Mouse (Mus musculus) forebrain, embryonic 15.5 days (tissue): ENCODE data around the gene Actl6b. TPM values are rescaled to one million over a fixed set of nuclear protein-coding genes. Genes with fewer than 3 reads are reported as not detected.

Experiments
- ATAC-seq: fragments of 200-750 bp; cut with Nextera tagmentation; replicated peaks from 2 replicates; pipeline ENCODE4 v1.8.0; 2017; ENCODE audit warnings: mild to moderate bottlenecking, moderate TSS enrichment, moderate library complexity
- H3K27ac ChIP-seq: fragments of 300-500 bp; sonication (generic); replicated peaks from 2 replicates; pipeline ENCODE4 v1.5.1; 2015; ENCODE audit warnings: mild to moderate bottlenecking, inconsistent platforms
- H3K27me3 ChIP-seq: fragments of 300-500 bp; sonication (generic); 2 replicates; pipeline ENCODE4 v1.6.1; 2015; ENCODE audit warnings: inconsistent platforms
- H3K36me3 ChIP-seq: fragments of 300-500 bp; sonication (generic); 2 replicates; pipeline ENCODE4 v1.6.1; 2015; ENCODE audit warnings: mild to moderate bottlenecking, inconsistent platforms
- H3K4me1 ChIP-seq: fragments of 300-500 bp; sonication (generic); 2 replicates; pipeline ENCODE4 v1.6.1; 2015; ENCODE audit warnings: inconsistent platforms
- H3K4me2 ChIP-seq: fragments of 300-500 bp; sonication (generic); replicated peaks from 2 replicates; pipeline ENCODE4 v1.6.1; 2015; ENCODE audit warnings: mild to moderate bottlenecking, inconsistent platforms
- H3K4me3 ChIP-seq: fragments of 300-500 bp; sonication (generic); 2 replicates; pipeline ENCODE4 v1.5.1; 2015; ENCODE audit warnings: mild to moderate bottlenecking, inconsistent platforms
- H3K9ac ChIP-seq: fragments of 300-500 bp; sonication (generic); replicated peaks from 2 replicates; pipeline ENCODE4 v1.6.1; 2015; ENCODE audit warnings: mild to moderate bottlenecking, inconsistent platforms
- H3K9me3 ChIP-seq: fragments of 300-500 bp; sonication (generic); 2 replicates; pipeline ENCODE4 v1.6.1; 2016; ENCODE audit warnings: inconsistent platforms
- WGBS: fragments of 180-500 bp; shearing (Covaris S2); methylation state at CpG from one replicate; pipeline ENCODE4 v1.1.7; 2015; ENCODE audit warnings: mixed read lengths; 5-methylcytosine and 5-hydroxymethylcytosine counted together
- polyA plus RNA-seq: library from polyadenylated mRNA; unstranded; fragments of >200 nt; fragmentation: Nextera tagmentation; extraction: Ambion mirVana; gene quantifications from 2 replicates; pipeline ENCODE4 v1.2.1, GENCODE M21; 2015

Actl6b gene
- polyA plus RNA-seq, 1 experiment from 2014 or later, result 259 TPM

DNA sequence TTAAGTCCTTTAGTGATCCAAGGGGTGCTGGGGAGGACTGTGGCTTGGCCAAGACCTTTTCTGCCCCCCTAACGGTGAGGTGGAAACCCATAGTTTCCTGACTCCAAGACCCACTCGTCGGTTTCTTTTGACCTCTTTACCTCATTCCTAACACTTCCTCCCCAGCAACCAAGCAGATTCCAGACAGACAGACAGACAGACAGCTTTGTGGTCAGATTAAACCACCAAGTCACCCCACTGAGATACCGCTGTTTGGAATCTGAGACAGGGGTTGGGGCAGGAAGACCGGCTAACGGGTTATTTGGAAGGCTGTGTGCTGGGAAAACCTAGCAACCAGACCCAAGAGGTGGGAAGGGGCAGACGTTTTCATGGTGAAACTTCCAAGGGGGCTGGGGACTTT, 16.9 kb downstream of the Actl6b start:
- H3K4me3 ChIP-seq, result no peak overlapping the region
- no peaks in the 10 kb centered on the region for H3K27me3 ChIP-seq
- no peak overlapping the region for H3K9ac ChIP-seq
- H3K4me1 ChIP-seq, result peaks cover 6% of the 10 kb centered on the region
- H3K4me2 ChIP-seq, result no peak overlapping the region
- ATAC-seq, result no peak
- no peak overlapping the region for H3K27ac ChIP-seq
- no peaks in the 10 kb centered on the region for H3K9me3 ChIP-seq
- WGBS, result 66% methylated on average over 7 of the region's 7 CpGs
- H3K36me3 ChIP-seq, result peaks cover 7% of the 10 kb centered on the region; the same call in 1 of the 2 replicates

DNA sequence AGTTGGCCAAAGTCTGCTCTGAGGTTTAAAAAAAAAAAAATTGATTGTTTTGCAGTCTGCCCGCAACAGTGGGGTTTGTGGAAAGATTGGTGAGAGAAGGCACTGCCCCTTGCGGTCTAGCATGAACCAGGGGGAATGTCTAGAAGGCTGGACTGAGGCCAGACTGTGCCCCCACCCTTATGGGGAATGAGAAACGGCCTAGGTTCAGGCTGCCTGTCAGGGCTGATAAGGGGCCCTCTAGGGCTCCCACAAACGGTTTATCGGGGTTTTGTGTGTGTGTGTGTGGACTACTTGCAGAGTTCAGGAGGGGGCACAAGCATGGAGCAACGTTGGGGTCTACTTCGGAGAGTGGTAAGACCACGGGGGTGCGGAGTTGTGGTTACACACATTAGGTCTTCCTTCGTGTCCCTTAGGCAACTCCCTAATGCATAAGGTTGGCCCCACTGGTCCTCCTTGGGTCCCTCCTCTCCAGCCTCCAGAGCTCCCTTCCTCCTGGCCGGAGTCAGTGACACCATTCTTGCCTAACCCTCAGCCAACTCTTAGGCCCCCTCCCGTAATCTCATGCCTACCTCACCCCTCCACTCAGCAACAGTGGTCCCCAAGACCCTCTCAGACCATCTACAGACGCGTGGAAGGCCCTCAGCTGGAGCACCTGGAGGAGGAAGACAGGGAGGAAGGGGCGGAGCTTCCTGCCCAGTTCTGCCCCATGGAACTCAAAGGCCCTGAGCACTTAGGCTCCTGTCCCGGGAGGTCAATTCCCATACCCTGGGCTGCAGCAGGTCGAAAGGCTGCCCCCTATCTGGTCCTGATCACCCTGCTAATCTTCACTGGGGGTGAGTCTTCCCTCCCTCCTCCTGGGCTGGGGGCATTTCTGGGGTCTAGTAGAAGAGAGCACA, 17.6 kb downstream of the Actl6b start:
- Histone ChIP-seq H3K9me3 (no peaks in the 10 kb centered on the region), H3K4me3 (no peak overlapping the region), H3K27me3 (no peaks in the 10 kb centered on the region), H3K4me1 (peaks cover 6% of the 10 kb centered on the region), H3K4me2 (no peak overlapping the region), H3K36me3 (peaks cover 7% of the 10 kb centered on the region; the same call in 1 of the 2 replicates), H3K9ac (no peak overlapping the region), H3K27ac (no peak overlapping the region)
- WGBS, result 85% methylated on average over 17 of the region's 17 CpGs
- ATAC-seq, result no peak

DNA sequence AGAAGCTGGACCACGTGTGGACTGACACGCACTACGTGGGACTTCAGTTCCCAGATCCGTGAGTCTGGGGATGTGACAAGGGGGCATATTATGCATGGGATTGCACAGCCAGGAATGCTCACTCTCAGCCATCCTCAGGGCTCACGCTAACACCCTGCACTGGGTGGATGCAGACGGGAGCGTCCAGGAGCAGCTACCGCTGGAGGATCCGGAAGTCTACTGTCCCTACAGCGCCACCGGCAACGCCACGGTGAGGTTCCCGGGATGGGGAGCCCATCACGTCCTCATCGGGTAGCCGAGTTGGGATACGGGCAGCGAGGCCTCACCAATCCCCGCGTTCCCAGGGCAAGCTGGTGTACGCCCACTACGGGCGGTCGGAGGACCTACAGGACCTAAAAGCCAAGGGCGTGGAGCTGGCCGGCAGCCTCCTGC, 21.2 kb downstream of the Actl6b start:
- no peaks in the 10 kb centered on the region for H3K27me3 ChIP-seq
- H3K27ac ChIP-seq, result no peak overlapping the region
- no peak for ATAC-seq
- WGBS, result 10% methylated on average over 27 of the region's 27 CpGs
- peak overlapping the region; percentile 46 for H3K4me2 ChIP-seq
- H3K9me3 ChIP-seq, result no peaks in the 10 kb centered on the region
- no peaks in the 10 kb centered on the region for H3K36me3 ChIP-seq
- peak overlapping the region; percentile 27 for H3K4me3 ChIP-seq
- peaks cover 6% of the 10 kb centered on the region for H3K4me1 ChIP-seq
- peak overlapping the region; percentile 30; the same call in 1 of the 2 replicates for H3K9ac ChIP-seq

DNA sequence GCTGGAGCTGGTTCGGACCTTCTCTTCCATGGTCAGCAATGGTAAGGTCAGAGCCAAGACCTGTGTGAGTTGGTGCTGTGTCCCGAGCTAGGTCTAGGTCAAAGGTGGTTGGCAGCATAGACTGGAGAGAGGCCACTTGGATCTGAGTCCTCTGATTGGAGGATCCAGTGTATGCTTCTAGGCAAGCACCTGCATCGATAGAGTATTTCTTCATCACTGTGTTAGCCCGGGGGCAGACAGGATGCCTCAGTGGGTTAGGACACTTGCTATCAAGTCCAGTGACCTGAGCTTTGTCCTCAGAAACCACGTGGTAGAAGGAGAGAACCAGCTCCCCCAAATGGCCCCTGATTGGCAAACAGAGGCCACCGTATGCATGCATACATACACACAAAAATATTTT, 26.9 kb downstream of the Actl6b start:
- no peak overlapping the region for H3K27ac ChIP-seq
- no peak overlapping the region for H3K4me3 ChIP-seq
- no peak for ATAC-seq

DNA sequence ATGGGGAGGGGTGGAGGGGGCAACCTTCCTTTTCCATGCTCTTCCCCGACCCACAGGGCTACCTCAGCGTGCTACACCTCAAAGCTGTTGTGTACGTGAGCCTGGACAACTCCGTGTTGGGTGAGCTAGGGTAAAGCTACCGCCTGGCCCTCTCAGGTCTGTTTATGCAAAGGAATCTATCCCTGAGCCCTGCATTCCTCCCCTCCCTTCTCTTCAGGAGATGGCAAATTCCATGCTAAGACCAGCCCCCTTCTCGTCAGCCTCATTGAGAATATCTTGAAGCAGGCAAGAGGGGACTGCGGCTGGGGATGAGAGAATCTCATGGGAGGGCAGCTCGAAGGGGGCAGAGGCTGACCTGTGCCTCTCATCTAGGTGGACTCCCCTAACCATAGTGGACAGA, 29.4 kb downstream of the Actl6b start:
- Histone ChIP-seq H3K4me1 (peaks cover 13% of the 10 kb centered on the region), H3K9me3 (no peaks in the 10 kb centered on the region), H3K36me3 (no peaks in the 10 kb centered on the region), H3K27ac (peak overlapping the region; percentile 83), H3K27me3 (no peaks in the 10 kb centered on the region), H3K4me2 (peak overlapping the region; percentile 57), H3K4me3 (peak overlapping the region; percentile 45; the same call in 1 of the 2 replicates), H3K9ac (no peak overlapping the region)
- ATAC-seq, result no peak
- 48% methylated on average over 8 of the region's 8 CpGs for WGBS

More for the DNA sequence above, 26.9 kb downstream of the Actl6b start:
- Histone ChIP-seq H3K9ac (no peak overlapping the region), H3K4me1 (peaks cover 13% of the 10 kb centered on the region), H3K27me3 (no peaks in the 10 kb centered on the region), H3K9me3 (no peaks in the 10 kb centered on the region), H3K4me2 (no peak overlapping the region), H3K36me3 (no peaks in the 10 kb centered on the region)
- WGBS, result 83% methylated on average over 6 of the region's 6 CpGs

DNA sequence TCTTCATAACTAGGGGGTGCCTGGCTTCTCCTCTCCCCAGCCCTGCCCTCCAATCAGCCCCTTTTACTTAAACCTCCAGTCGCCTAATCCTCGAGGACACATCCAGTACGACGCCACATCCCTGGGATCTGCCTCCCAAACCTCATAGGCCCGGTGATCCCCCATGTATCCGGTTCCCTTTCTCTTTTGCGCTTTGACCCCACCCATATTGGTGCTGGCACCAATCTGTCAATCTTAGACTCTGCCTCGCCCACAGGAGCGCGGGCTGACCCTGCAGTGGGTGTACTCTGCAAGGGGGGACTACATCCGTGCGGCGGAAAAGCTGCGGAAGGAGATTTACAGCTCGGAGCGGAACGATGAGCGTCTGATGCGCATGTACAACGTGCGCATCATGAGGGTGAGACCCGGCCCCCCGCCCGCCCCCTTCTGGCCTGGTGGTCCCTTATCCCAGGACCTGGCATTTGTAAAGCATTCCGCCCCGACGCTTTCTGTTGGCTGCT, 30.4 kb downstream of the Actl6b start:
- H3K4me3 ChIP-seq, result peak overlapping the region; percentile 45
- H3K9me3 ChIP-seq, result no peaks in the 10 kb centered on the region
- no peaks in the 10 kb centered on the region for H3K36me3 ChIP-seq
- WGBS, result 21% methylated on average over 27 of the region's 27 CpGs
- peak overlapping the region; percentile 58 for H3K9ac ChIP-seq
- H3K4me1 ChIP-seq, result peaks cover 13% of the 10 kb centered on the region
- H3K4me2 ChIP-seq, result peak overlapping the region; percentile 57
- peak overlapping the region; percentile 83 for H3K27ac ChIP-seq
- ATAC-seq, result peak; percentile 85
- no peaks in the 10 kb centered on the region for H3K27me3 ChIP-seq

DNA sequence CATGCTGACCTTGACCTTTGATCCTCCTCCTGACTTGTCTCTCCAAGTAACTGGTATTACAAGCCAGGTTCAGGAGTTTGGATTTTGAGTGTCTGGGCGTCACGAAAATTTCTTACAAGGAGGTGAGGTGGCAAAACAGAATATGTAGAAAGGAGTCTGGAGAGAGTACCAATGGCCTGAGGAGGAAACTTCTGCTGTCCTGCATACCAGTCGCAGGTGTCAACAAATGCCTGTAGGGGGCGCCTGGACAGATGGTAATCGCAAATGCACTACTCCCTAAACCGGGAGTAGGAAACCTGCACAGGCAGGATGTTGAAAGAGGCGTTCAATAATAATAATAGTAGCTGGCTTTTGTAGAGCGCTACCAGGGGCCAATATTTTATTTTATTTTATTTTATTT, 31.7 kb downstream of the Actl6b start:
- no peaks in the 10 kb centered on the region for H3K36me3 ChIP-seq
- H3K4me2 ChIP-seq, result no peak overlapping the region
- no peak overlapping the region for H3K27ac ChIP-seq
- H3K9me3 ChIP-seq, result no peaks in the 10 kb centered on the region
- ATAC-seq, result no peak
- 34% methylated on average over 8 of the region's 8 CpGs for WGBS
- H3K27me3 ChIP-seq, result no peaks in the 10 kb centered on the region
- no peak overlapping the region for H3K4me3 ChIP-seq
- peaks cover 13% of the 10 kb centered on the region for H3K4me1 ChIP-seq
- no peak overlapping the region for H3K9ac ChIP-seq

DNA sequence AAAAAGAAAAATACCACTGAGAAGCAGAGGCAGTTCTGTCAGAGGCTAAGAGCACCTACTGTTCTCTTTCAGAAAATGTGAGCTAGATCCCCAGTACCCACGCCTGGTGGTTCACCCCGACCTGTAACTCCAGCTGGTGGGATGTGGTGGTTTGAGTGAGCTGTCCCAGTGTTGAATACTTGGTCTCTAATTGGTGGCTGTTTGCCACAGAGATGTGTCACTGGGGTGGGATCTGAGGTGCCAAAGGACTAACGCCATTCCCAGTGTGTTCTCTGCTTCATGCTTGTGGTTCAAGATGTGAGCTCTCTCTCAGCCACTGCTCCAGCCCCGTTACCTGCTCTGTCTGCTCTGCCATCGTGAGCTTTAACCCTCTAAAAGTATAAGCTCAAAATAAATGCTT, 37.2 kb downstream of the Actl6b start:
- Histone ChIP-seq H3K4me2 (no peak overlapping the region), H3K27ac (no peak overlapping the region), H3K4me3 (no peak overlapping the region), H3K36me3 (no peaks in the 10 kb centered on the region), H3K27me3 (no peaks in the 10 kb centered on the region), H3K4me1 (no peaks in the 10 kb centered on the region), H3K9me3 (no peaks in the 10 kb centered on the region), H3K9ac (no peak overlapping the region)
- WGBS, result 72% methylated on average over 5 of the region's 5 CpGs
- ATAC-seq, result no peak

DNA sequence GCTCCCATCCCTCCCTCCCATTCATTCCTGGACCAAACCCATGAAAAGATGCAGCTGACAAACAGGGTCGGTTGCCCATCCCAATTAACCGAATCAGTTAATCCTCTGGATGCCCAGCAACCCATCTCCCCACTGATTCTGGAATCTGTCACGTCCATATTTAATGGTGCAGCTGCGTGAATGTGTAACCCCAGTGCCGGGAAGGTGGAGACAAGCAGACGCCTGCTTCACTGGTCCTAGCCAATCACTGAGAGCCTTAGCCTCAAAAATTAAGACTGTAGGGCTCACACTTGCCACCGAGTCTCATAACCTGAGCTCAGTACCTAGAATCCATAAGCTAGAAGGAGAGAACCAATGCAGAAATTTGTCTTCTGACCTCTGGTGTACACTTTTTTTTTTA, 42.6 kb downstream of the Actl6b start:
- Histone ChIP-seq H3K27me3 (no peaks in the 10 kb centered on the region), H3K4me2 (no peak overlapping the region), H3K9me3 (no peaks in the 10 kb centered on the region), H3K9ac (no peak overlapping the region), H3K4me3 (no peak overlapping the region), H3K27ac (no peak overlapping the region), H3K4me1 (peaks cover 16% of the 10 kb centered on the region), H3K36me3 (no peaks in the 10 kb centered on the region)
- WGBS, result 70% methylated on average over 7 of the region's 7 CpGs
- no peak for ATAC-seq

DNA sequence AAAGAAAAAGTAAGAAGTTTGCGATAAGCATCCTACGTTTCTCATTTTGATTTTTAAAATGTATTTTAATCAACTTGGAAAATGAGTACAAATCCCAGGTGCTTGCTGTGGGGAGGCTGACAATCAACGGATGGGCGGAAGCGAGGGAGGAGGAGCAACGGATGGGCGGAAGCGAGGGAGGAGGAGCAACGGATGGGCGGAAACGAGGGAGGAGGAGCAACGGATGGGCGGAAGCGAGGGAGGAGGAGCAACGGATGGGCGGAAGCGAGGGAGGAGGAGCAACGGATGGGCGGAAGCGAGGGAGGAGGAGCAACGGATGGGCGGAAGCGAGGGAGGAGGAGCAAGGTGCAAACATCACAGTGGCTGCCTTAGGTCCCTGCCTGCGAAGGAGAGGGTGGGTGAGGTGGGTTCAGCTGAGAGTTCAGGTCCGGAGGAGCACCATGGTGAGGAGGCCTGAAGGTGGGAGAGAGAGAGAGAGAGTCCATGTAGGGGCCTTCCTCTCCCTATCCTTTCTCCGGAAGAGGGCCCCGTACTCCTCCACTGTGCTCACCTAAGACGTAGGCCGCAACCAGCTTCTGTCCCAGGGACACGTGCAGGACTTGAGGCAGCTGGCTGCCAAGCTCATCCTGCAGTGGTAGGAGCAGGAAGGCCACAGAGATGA, 43.4 kb downstream of the Actl6b start:
- Histone ChIP-seq H3K27ac (no peak overlapping the region), H3K36me3 (no peaks in the 10 kb centered on the region), H3K4me1 (peaks cover 21% of the 10 kb centered on the region), H3K9me3 (no peaks in the 10 kb centered on the region), H3K4me3 (0 out of 2 replicates have a peak overlapping the region, but pooled peaks have one; percentile 8), H3K27me3 (no peaks in the 10 kb centered on the region), H3K9ac (no peak overlapping the region), H3K4me2 (peak overlapping the region; percentile 3; the same call in 1 of the 2 replicates)
- no peak for ATAC-seq
- 36% methylated on average over 30 of the region's 30 CpGs for WGBS

DNA sequence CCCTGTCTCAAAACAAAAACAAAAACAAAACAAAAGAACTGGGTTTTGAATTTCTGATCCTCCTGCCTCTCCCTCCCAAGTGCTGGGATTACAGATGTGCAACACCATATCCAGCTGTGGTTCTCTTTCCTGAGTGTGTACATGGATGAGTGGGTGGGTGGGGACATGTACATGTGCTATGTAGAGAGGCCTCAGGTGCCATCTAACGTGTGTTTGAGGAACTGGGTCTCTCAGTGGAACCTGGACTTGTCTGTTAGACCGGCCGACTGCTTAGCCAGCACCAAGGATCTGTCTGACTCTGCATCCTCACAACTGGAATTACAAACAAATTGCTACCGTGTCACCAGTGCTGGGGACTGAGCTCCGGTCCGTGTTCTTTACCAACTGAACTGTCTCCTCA, 44.3 kb downstream of the Actl6b start:
- no peak for ATAC-seq
- Histone ChIP-seq H3K36me3 (no peaks in the 10 kb centered on the region), H3K9ac (no peak overlapping the region), H3K9me3 (no peaks in the 10 kb centered on the region), H3K4me2 (no peak overlapping the region), H3K27ac (no peak overlapping the region), H3K4me1 (peaks cover 28% of the 10 kb centered on the region), H3K27me3 (no peaks in the 10 kb centered on the region), H3K4me3 (no peak overlapping the region)
- 95% methylated on average over 6 of the region's 6 CpGs for WGBS

DNA sequence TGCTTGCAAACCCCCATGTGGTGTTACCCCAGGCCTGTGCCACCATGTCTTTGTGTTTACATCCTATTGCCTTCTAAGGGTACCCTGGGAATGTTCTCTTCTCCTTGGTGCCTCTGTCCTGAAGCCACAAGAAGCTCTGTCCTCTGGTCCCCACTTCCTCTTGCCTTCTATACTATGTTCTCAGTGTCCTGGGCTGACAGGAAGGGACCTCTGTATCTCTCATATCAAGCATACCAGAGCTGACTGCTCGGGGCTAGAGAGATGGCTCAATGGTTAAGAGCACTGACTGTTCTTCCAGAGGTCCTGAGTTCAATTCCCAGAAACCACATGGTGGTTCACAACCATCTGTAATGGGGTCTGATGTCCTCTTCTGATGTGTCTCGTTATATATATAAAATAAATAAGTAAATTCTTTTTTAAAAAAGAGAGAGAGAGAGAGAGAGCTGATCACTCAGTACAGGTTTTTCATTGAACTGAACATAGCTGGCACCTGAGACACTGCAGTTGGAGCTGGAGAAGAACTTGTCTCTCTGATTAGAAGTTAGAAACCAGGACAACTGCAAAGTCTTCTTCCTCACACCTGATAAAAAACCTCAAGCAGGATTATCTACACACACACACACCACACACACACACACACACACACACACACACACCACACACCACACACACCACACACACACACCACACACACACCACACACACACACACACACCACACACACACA, 44.9 kb downstream of the Actl6b start:
- no peak overlapping the region for H3K9ac ChIP-seq
- no peak overlapping the region for H3K27ac ChIP-seq
- H3K4me2 ChIP-seq, result no peak overlapping the region
- ATAC-seq, result no peak
- H3K4me3 ChIP-seq, result no peak overlapping the region
- H3K36me3 ChIP-seq, result no peaks in the 10 kb centered on the region
- no peaks in the 10 kb centered on the region for H3K9me3 ChIP-seq
- H3K4me1 ChIP-seq, result peaks cover 30% of the 10 kb centered on the region
- H3K27me3 ChIP-seq, result no peaks in the 10 kb centered on the region
- WGBS, result 84% methylated on average over 2 of the region's 2 CpGs
